Mouse (Mus musculus) heart, adult 2 months (tissue): ENCODE measurements at regions not wholly inside any gene's neighbourhood (a gene's known extent, or its start where the extent isn't known, plus 50 kb on each side); places are given as distances from the start of the nearest gene placed in this dataset.

Experiments
- DNase-seq, 2 experiments: peaks; one replicate each; pipeline ENCODE4 v3.0.0; 2021
- H3K27ac ChIP-seq: fragments of 200-600 bp; 2 replicates; pipeline ENCODE4 v1.8.1; 2022
- H3K27me3 ChIP-seq: fragments of 200-500 bp; 2 replicates; pipeline ENCODE4 v1.6.1; 2012; ENCODE audit warnings: mild to moderate bottlenecking, low read length, inconsistent platforms, mixed read lengths; ENCODE audit not compliant: control insufficient read depth, insufficient read depth
- H3K36me3 ChIP-seq: fragments of 200-500 bp; 2 replicates; pipeline ENCODE4 v1.6.1; 2012; ENCODE audit warnings: low read length, inconsistent platforms; ENCODE audit not compliant: control insufficient read depth, insufficient read depth
- H3K4me1 ChIP-seq: fragments of 200-500 bp; 2 replicates; pipeline ENCODE4 v1.6.1; 2011; ENCODE audit warnings: low read length; ENCODE audit not compliant: control insufficient read depth, insufficient read depth
- H3K4me3 ChIP-seq: fragments of 200-600 bp; 2 replicates; pipeline ENCODE4 v1.8.1; 2022
- H3K79me2 ChIP-seq: fragments of 200-500 bp; replicated peaks from 2 replicates; pipeline ENCODE4 v1.6.1; 2012; ENCODE audit warnings: mild to moderate bottlenecking, inconsistent platforms, low read length, moderate library complexity, mixed read lengths; ENCODE audit not compliant: control insufficient read depth, insufficient read depth
- H3K9ac ChIP-seq: fragments of 200-500 bp; 2 replicates; pipeline ENCODE4 v1.6.1; 2012; ENCODE audit warnings: low read depth, mild to moderate bottlenecking, control low read depth, inconsistent platforms, low read length, mixed read lengths
- CTCF ChIP-seq: fragments of 200-600 bp; IDR thresholded peaks from 2 replicates; pipeline ENCODE4 v1.8.1; 2022; ENCODE audit warnings: antibody characterized with exemption, mild to moderate bottlenecking, moderate library complexity
- EP300 ChIP-seq: fragments of 200-500 bp; IDR thresholded peaks from 2 replicates; pipeline ENCODE4 v1.6.1; 2011; ENCODE audit warnings: low read depth, low read length, control low read depth; ENCODE audit not compliant: insufficient read depth
- POLR2A ChIP-seq: fragments of 200-500 bp; IDR thresholded peaks from 2 replicates; pipeline ENCODE4 v1.6.1; 2011; ENCODE audit warnings: mild to moderate bottlenecking, low read depth, low read length, control low read depth; ENCODE audit not compliant: insufficient read depth
- whole genome bisulfite sequencing: fragments of 180-500 bp; shearing (Covaris S2); methylation state at CpG from one replicate; pipeline ENCODE4 v1.1.7; 2018; 5-methylcytosine and 5-hydroxymethylcytosine counted together
- intact Hi-C: fragments of 180-260 bp; cut with DNase I; formaldehyde crosslinking; loops from one replicate; pipeline ENCODE4 v1.15.1; 2025

- TF ChIP-seq EP300 (no peak), POLR2A (no peak), CTCF (no peak)
- Histone ChIP-seq H3K36me3 (no peaks in the 10 kb centered on the region), H3K9ac (no peak overlapping the region), H3K4me1 (no peaks in the 10 kb centered on the region), H3K4me3 (no peak overlapping the region), H3K27ac (no peak overlapping the region), H3K27me3 (no peaks in the 10 kb centered on the region), H3K79me2 (no peaks in the 10 kb centered on the region)
- intact Hi-C loops = no loop called here
- DNase-seq = no peak
- WGBS = 50% methylated on average over 18 of the region's 18 CpGs
Measured at GRCm38 (mm10) chr17:62939930-62940572, 58.9 kb upstream of the Efna5 start.

GRCm38 (mm10) chr17:62939171-62939570 lies 58.1 kb upstream of the Efna5 start:
- TF ChIP-seq EP300 (no peak), CTCF (no peak), POLR2A (no peak)
- H3K4me3 ChIP-seq = no peak overlapping the region
- H3K4me1 ChIP-seq = no peaks in the 10 kb centered on the region
- no peaks in the 10 kb centered on the region for H3K27me3 ChIP-seq
- WGBS = 34% methylated on average over 4 of the region's 4 CpGs
- DNase-seq = no peak
- H3K36me3 ChIP-seq = no peaks in the 10 kb centered on the region
- H3K9ac ChIP-seq = no peak overlapping the region
- intact Hi-C loops = no loop called here
- H3K27ac ChIP-seq = no peak overlapping the region
- H3K79me2 ChIP-seq = no peaks in the 10 kb centered on the region
